Mouse (Mus musculus): ENCODE data around the gene Col1a2. TPM values are rescaled to one million over a fixed set of nuclear protein-coding genes. Genes with fewer than 3 reads are reported as not detected.

The Col1a2 gene
- polyA plus RNA-seq, 1 experiment from 2014 or later, result 24.8 TPM

DNA sequence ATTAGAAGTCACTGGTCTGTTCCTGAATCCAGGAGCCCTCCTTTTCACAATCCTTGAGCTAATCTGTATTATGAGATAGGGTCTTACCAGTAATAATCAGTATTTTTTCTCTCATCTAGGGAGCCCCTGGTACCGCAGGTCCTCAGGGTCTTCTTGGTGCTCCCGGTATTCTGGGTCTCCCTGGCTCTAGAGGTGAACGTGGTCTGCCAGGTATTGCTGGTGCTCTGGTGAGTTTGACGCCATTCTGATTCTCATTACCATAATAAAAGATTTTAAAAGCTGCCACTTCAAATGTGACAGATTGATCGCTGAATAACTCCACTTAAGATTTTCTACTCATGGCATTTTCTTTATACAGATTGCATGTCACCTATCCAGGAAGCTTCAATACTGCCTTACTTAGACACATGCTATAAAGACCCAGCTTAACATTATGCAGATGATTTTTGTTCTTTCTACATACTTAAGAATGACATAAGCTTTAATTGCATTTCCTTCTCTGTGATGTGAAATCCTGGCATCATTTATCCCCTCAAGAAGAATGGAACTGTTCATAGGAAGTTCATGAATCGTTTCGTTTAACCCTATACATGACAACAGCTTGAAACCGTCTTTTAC lies 30.0 kb downstream of the Col1a2 start:
- H3K9me3 ChIP-seq (ENCODE audit: low read length), result no peaks in the 10 kb centered on the region
- no peak overlapping the region for H3K9ac ChIP-seq (replicated peaks)
- TF ChIP-seq CTCF (IDR thresholded peaks at IDR 0.05; ENCODE audit: low read depth) (no peak), EP300 (IDR thresholded peaks at IDR 0.05; ENCODE audit: low read depth) (no peak)
- 75% methylated on average over 8 of the region's 8 CpGs for WGBS (ENCODE audit: insufficient replicate concordance)
- H3K4me1 ChIP-seq (ENCODE audit: insufficient read depth), result no peaks in the 10 kb centered on the region
- H3K4me3 ChIP-seq (ENCODE audit: low read depth, low read length), result no peak overlapping the region
- H3K27me3 ChIP-seq (ENCODE audit: insufficient read depth, low read length), result no peaks in the 10 kb centered on the region
- no peak for ATAC-seq
- no peak overlapping the region for H3K4me2 ChIP-seq (ENCODE audit: low read depth, low read length)
- H3K36me3 ChIP-seq (replicated peaks; ENCODE audit: insufficient read depth, low read length), result no peaks in the 10 kb centered on the region
- no peak for DNase-seq
- H3K27ac ChIP-seq (ENCODE audit: low read depth), result no peak overlapping the region

DNA sequence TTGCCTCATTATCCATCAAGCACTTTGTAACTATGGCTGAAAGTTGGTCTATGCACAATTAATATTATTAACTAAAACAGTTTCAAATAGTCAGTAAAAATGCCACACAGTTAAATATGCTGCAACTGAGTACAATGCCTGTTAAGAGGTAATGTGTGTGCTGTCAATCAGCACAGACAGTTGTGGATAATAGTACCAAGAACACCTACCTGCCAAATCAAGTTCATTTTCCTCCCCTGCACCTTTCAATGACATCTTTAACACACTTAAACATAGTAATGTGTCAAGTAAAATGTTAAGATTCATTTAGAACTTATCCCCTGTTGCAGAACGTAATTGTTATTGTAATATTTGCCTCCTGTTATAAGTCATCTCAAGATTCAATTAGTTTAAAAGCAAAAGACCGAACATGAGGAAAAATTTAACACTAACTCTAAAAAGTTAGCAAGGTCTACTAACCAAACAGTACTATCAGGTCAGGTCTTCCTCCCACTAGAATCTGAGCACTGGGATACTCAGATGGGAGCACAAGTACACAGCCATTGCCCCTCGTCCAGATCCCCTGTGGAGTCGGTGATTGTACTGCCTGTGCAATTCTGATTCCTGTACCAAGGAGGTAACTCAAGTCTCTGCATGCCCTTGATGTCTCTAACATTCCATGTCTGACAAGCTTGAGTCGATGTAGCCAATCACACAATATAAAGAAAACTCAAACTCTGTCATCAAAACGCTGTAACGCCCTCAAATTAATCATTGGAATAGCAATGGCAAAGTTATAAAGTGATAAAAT lies 37.5 kb downstream of the Col1a2 start:
- H3K4me3 ChIP-seq (ENCODE audit: low read depth, low read length), result no peak overlapping the region

DNA sequence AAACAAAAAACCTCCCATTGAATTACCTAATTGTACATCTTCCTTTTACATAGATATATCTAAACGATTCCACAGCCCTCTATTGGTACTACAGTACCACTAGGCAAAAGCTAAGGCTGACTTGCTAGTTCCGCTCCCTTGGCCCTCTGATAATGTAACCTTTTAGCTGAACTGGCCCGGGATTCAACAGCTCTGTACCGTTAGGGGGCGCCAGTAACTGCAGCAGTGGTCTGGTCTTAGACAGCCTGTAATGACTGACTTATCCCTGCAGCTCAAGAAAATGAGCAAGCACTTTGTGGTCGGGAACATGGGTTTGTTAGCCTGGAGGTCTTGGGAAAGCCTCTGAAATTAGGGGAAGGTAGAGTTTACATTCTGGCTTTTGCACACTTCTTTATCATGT lies 39.9 kb downstream of the Col1a2 start:
- no peak overlapping the region for H3K4me3 ChIP-seq (ENCODE audit: low read depth, low read length)
- 40% methylated on average over 6 of the region's 6 CpGs for WGBS (ENCODE audit: insufficient replicate concordance)
- TF ChIP-seq EP300 (IDR thresholded peaks at IDR 0.05; ENCODE audit: low read depth) (no peak), CTCF (IDR thresholded peaks at IDR 0.05; ENCODE audit: low read depth) (peak; percentile 64)
- DNase-seq, result peak; percentile 50
- H3K27me3 ChIP-seq (ENCODE audit: insufficient read depth, low read length), result no peaks in the 10 kb centered on the region
- H3K27ac ChIP-seq (ENCODE audit: low read depth), result no peak overlapping the region
- peaks cover 2% of the 10 kb centered on the region; the same call in 1 of the 2 replicates for H3K4me1 ChIP-seq (ENCODE audit: insufficient read depth)
- H3K9me3 ChIP-seq (ENCODE audit: low read length), result no peaks in the 10 kb centered on the region
- no peaks in the 10 kb centered on the region for H3K36me3 ChIP-seq (replicated peaks; ENCODE audit: insufficient read depth, low read length)
- H3K4me2 ChIP-seq (ENCODE audit: low read depth, low read length), result no peak overlapping the region
- ATAC-seq, result no peak
- H3K9ac ChIP-seq (replicated peaks), result no peak overlapping the region

More for the DNA sequence above, 37.5 kb downstream of the Col1a2 start:
- Histone ChIP-seq H3K36me3 (replicated peaks; ENCODE audit: insufficient read depth, low read length) (no peaks in the 10 kb centered on the region), H3K4me2 (ENCODE audit: low read depth, low read length) (no peak overlapping the region), H3K9me3 (ENCODE audit: low read length) (no peaks in the 10 kb centered on the region), H3K4me1 (ENCODE audit: insufficient read depth) (peaks cover 2% of the 10 kb centered on the region; the same call in 1 of the 2 replicates), H3K27ac (ENCODE audit: low read depth) (no peak overlapping the region), H3K27me3 (ENCODE audit: insufficient read depth, low read length) (no peaks in the 10 kb centered on the region), H3K9ac (replicated peaks) (no peak overlapping the region)
- TF ChIP-seq EP300 (IDR thresholded peaks at IDR 0.05; ENCODE audit: low read depth) (no peak), CTCF (IDR thresholded peaks at IDR 0.05; ENCODE audit: low read depth) (no peak)
- ATAC-seq, result no peak
- no peak for DNase-seq
- WGBS (ENCODE audit: insufficient replicate concordance), result 81% methylated on average over 7 of the region's 7 CpGs

DNA sequence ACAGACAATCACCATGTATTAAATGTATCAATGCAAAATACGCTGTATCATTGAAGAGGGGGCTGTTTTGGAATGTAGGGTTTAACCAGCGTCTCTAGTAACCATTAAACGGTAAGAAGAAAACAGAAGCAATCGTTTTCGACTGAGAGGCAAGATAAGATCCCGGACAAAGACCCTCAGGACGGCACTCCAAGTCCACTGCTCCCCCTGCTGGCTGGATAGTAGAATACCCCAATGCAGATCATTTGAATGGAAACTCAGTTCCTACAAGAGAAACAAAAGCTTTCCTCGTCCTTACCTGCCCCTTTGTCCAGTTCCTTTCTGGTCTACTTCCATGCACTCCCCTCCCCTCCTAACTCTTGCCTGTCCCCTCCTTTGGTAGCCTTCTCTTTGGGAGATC lies 41.1 kb downstream of the Col1a2 start:
- ATAC-seq (no peak), DNase-seq (peak; percentile 56)
- Histone ChIP-seq H3K36me3 (replicated peaks; ENCODE audit: insufficient read depth, low read length) (no peaks in the 10 kb centered on the region), H3K27me3 (ENCODE audit: insufficient read depth, low read length) (no peaks in the 10 kb centered on the region), H3K9me3 (ENCODE audit: low read length) (no peaks in the 10 kb centered on the region), H3K9ac (replicated peaks) (no peak overlapping the region), H3K4me3 (ENCODE audit: low read depth, low read length) (no peak overlapping the region), H3K4me1 (ENCODE audit: insufficient read depth) (peaks cover 6% of the 10 kb centered on the region; the same call in 1 of the 2 replicates), H3K27ac (ENCODE audit: low read depth) (no peak overlapping the region), H3K4me2 (ENCODE audit: low read depth, low read length) (peak overlapping the region; percentile 29; the same call in 1 of the 2 replicates)
- peak; percentile 83 for TF ChIP-seq CTCF (IDR thresholded peaks at IDR 0.05; ENCODE audit: low read depth)
- no peak for TF ChIP-seq EP300 (IDR thresholded peaks at IDR 0.05; ENCODE audit: low read depth)
- 18% methylated on average over 8 of the region's 8 CpGs for WGBS (ENCODE audit: insufficient replicate concordance)

DNA sequence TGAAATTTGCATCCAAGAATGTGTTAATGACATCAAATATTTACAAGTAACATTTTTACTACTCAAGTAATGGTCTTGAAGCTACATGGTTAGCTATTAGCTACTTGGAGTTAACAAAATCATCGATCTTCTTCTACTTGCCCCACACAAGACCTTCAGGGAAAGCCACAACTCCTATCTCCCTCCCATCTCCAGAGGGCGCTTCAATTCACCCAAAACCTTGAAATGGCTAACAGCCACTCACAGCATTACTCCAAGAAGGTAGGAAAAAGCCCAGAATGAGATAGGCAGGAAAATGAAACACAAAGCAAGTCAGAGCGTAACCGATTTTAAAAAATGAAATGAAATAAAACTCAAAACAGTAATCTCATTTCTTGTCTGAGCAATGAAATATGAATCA lies 44.3 kb downstream of the Col1a2 start:
- H3K9me3 ChIP-seq (ENCODE audit: low read length), result no peaks in the 10 kb centered on the region
- TF ChIP-seq CTCF (IDR thresholded peaks at IDR 0.05; ENCODE audit: low read depth) (peak; percentile 36), EP300 (IDR thresholded peaks at IDR 0.05; ENCODE audit: low read depth) (no peak)
- no peak for DNase-seq

DNA sequence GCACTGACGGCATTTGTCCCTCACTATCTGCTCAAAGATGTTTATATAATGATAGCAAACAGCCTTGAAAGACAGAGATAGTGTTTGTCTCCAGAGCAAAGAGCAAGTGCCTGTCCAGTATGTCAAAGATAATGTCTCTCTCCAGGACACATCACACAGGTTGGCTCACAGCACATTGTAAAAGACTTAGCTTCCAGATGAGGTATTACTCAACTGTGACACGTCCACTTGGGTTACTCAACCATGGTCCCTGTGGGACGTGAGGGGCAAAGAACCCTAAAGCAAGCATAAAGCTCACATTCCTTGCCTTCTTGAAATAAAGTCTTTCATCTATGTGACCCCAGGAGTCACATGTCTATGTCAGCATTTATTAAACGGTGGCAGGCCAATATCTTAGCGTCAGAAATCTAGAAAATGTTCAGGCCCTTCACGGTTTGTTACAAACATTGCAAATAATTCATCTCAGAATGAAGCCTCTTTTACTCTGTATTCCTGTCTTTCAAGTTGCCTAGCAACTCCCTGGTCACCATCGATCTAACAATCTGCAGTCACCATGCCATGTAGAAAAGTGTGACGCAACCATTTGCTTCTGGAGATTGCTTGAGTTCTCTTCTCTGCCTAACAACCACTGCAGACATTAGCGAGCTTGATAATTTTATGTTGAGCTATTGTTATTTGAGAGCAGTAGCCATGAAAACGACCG lies 45.4 kb downstream of the Col1a2 start:
- ATAC-seq (0 out of 2 replicates have a peak, but pooled peaks have one; percentile 51), DNase-seq (no peak)
- no peak overlapping the region for H3K4me3 ChIP-seq (ENCODE audit: low read depth, low read length)
- TF ChIP-seq EP300 (IDR thresholded peaks at IDR 0.05; ENCODE audit: low read depth) (no peak), CTCF (IDR thresholded peaks at IDR 0.05; ENCODE audit: low read depth) (no peak)
- no peak overlapping the region for H3K9ac ChIP-seq (replicated peaks)
- H3K4me1 ChIP-seq (ENCODE audit: insufficient read depth), result peaks cover 6% of the 10 kb centered on the region; the same call in 1 of the 2 replicates
- no peak overlapping the region for H3K27ac ChIP-seq (ENCODE audit: low read depth)
- H3K36me3 ChIP-seq (replicated peaks; ENCODE audit: insufficient read depth, low read length), result no peaks in the 10 kb centered on the region
- no peaks in the 10 kb centered on the region for H3K27me3 ChIP-seq (ENCODE audit: insufficient read depth, low read length)
- no peak overlapping the region for H3K4me2 ChIP-seq (ENCODE audit: low read depth, low read length)
- H3K9me3 ChIP-seq (ENCODE audit: low read length), result no peaks in the 10 kb centered on the region
- WGBS (ENCODE audit: insufficient replicate concordance), result 41% methylated on average over 11 of the region's 11 CpGs

More for the DNA sequence above, 44.3 kb downstream of the Col1a2 start:
- no peak overlapping the region for H3K4me3 ChIP-seq (ENCODE audit: low read depth, low read length)
- no peak for ATAC-seq
- H3K27me3 ChIP-seq (ENCODE audit: insufficient read depth, low read length), result no peaks in the 10 kb centered on the region
- H3K4me2 ChIP-seq (ENCODE audit: low read depth, low read length), result no peak overlapping the region
- H3K36me3 ChIP-seq (replicated peaks; ENCODE audit: insufficient read depth, low read length), result no peaks in the 10 kb centered on the region
- peaks cover 6% of the 10 kb centered on the region; the same call in 1 of the 2 replicates for H3K4me1 ChIP-seq (ENCODE audit: insufficient read depth)
- H3K27ac ChIP-seq (ENCODE audit: low read depth), result no peak overlapping the region
- WGBS (ENCODE audit: insufficient replicate concordance), result 56% methylated on average over 4 of the region's 4 CpGs
- no peak overlapping the region for H3K9ac ChIP-seq (replicated peaks)

Data from liver, postnatal 0 days (tissue).